Mouse (Mus musculus): ENCODE measurements at regions not wholly inside any gene's neighbourhood (a gene's known extent, or its start where the extent isn't known, plus 50 kb on each side); places are given as distances from the start of the nearest gene placed in this dataset.

DNA sequence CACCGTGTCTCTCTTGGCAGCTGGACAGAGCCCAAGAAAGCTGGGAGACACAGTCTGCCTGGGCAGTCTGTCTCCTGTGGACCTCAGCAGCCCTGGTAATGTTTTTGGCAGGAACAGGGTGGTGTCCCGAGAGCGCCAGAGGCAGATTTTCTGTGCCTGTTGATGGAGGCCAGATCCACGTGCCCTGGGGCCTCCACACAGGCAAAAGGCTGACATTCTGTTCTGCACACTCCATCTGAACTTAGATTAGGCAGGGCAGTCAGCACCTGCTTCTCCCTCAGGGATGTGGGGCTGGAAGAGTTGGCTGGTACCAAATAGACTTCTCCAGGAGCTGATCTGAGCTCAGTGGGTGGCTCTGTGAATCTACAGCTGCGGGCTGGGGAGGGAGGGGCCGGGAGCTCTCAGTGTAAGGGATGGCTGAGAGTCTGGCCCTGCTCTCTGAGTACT, 83.8 kb downstream of the Gadd45g start:
- in situ Hi-C loops (cut with MboI, MseI) = no loop called here

DNA sequence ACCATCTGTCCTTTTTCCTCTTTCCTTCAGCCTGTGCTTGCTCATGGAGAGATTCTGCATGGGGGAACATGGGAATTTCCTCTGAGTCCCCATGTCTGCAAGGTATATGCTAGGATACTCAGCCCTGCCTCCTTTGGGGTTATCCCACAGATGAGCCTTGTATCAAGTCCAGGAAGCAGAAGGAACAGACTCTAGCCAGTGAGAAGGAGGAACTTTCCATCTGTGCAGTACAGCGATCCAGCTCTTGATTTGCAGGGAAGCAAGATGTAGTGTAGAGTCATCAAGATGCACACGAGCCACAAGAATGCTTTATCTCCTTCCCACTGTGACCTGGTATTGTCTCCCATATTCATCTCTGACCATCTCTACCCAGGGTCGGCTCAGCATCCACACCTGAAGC, 84.5 kb downstream of the Gadd45g start:
- in situ Hi-C loops (cut with MboI, MseI) = no loop called here

DNA sequence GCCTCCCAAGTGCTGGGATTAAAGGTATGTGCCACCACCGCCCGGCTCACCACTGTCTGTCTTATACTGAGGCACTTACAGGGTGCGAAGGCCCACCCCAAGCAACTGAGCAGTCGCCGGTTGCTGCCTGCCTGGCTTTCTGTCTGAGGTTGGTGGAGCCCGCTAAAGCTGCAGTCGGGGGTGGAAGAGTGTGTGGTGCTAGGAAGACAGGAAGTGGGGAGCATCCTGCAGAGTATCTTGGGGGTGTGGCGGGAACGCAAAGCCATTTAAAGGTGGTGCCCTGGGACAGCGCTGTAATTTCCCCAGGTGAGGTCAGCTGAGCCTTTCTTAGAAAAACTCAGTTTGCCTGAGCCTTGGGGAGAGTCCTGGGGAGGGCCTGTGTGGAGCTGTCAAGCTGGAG, 89.3 kb downstream of the Gadd45g start:
- in situ Hi-C loops (cut with MboI, MseI) = no loop called here

DNA sequence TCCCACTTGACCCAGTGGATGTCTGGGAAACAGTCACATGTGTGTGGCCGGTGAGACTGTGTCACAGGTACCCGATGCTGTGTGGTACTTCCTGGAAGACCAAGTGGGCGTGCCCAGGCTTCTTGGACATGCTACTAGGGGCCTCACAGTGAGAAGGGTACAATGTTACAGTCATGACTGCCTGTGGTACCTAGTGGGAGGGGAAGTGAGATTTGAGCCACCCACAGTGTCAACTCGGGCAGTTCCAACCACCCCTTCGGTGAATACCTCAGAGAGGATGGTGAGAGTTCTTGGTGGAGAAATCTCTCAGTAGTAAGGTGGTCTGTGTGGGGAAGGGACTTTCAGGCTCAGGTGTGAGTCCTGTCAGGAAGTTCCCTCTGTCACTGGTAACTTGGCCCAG, 90.0 kb downstream of the Gadd45g start:
- in situ Hi-C loops (cut with MboI, MseI) = no loop called here

DNA sequence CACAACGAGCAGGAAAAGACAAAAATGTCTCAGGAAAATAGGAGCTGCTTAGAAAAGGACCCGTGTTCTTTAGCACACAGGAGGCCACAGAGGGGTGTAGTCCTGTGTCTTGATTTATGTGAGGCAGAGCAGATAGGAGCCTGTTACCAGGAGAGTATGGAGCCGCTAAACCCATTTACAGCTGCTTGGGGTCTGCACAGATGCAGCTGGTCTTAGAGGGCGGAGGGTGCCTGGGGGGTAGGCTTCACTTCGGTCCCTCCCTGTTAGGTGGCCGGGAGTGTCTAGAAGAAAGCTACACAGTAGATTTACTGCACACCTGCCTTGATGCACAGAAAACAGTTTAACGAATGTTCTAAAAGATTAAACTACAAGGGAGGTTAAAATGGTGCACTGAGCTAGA, 91.4 kb downstream of the Gadd45g start:
- in situ Hi-C loops (cut with MboI, MseI) = no loop called here

- in situ Hi-C loops (cut with MboI, MseI) = no loop called here
Measured at GRCm38 (mm10) chr13:51939262-51939661, 92.8 kb downstream of the Gadd45g start.

GRCm38 (mm10) chr13:51939715-51940114, 93.2 kb downstream of the Gadd45g start:
- in situ Hi-C loops (cut with MboI, MseI) = no loop called here

- in situ Hi-C loops (cut with MboI, MseI) = no loop called here
Measured at GRCm38 (mm10) chr13:51946171-51946570, 99.7 kb downstream of the Gadd45g start.

DNA sequence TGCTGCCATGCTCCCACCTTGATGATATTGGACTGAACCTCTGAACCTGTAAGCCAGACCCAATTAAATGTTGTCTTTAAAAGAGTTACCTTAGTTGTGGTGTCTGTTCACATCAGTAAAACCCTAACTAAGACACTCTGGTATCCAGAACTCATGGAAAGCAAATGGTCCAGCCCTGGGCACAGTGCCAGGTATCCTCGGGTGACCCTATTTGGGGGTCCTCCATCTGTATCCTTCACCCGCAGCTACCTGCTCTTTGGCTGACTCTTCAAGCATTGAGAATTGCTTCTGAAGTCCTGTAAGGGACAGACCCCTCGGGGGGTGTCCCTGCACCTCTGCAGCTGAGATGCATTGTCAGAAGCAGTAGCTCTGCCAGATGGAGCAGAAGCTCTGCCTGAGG, 102.4 kb downstream of the Gadd45g start:
- in situ Hi-C loops (cut with MboI, MseI) = no loop called here

- in situ Hi-C loops (cut with MboI, MseI) = no loop called here
Measured at GRCm38 (mm10) chr13:51951506-51952038, 105.1 kb downstream of the Gadd45g start.

DNA sequence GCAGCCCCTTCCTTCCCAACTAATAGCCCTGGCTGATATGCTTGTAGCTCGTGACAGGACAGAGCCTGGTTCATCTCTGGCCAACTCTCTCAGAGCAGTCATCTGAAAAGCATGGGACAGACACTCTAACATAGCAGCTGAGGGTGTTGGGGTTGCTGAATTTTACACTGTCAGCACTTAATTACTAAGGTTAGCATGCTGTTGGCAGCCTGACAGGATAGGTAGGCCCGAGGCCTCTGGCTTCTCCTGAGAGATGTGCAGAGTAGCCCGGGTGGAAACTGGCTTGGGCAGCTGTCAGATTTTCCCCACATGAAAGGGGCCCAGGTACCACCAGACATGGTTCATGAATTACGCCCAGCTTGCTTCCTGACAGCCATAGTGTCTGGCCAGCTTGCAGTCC, 106.6 kb downstream of the Gadd45g start:
- in situ Hi-C loops (cut with MboI, MseI) = no loop called here

DNA sequence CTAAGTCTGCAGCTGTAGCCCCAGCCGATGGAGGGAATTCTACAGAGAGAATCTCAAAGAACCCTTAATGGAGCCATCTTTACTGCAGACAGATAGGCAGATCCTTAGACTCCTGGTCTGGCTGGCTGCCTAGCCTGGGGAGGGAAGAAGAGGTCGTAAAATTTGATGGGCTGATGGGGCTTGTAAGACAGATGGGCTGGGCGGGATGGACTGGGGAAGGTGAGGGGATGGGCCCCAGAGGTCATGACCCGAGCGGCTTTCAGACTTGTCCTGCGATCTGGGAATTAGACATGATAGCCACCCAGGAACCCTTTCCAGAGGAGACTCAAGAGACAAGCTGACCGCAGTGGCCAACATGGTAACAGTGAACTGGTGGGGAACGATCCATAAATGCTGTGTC, 107.1 kb downstream of the Gadd45g start:
- in situ Hi-C loops (cut with MboI, MseI) = no loop called here

- in situ Hi-C loops (cut with MboI, MseI) = no loop called here
Measured at GRCm38 (mm10) chr13:51957101-51957500, 110.6 kb downstream of the Gadd45g start.

- in situ Hi-C loops (cut with MboI, MseI) = no loop called here
Measured at GRCm38 (mm10) chr13:51959591-51959990, 113.1 kb downstream of the Gadd45g start.

GRCm38 (mm10) chr13:51960262-51960661, 113.8 kb downstream of the Gadd45g start:
- in situ Hi-C loops (cut with MboI, MseI) = no loop called here

DNA sequence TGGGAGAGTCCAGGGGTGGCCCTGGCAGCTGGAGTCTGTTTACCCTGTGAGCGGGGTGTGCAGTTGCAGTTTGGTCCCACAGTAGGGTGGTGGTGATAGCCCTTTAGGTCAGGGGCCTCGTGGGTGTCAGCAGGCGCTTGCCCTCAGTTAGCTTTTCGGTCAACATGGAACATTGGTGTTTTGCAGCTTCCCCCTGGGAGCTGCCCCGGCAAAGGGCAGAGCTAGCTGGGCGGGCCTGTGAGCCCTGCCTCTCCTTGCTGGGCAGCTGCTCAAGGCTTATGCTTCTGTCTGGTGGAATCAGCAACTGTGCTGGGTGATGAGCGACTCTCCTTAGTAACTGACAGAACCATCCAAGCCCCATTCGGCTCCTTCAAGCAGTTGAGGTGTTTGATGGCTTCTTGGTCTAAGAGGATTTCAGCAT, 115.7 kb downstream of the Gadd45g start:
- in situ Hi-C loops (cut with MboI, MseI) = no loop called here

- in situ Hi-C loops (cut with MboI, MseI) = no loop called here
Measured at GRCm38 (mm10) chr13:51962676-51963075, 116.2 kb downstream of the Gadd45g start.

DNA sequence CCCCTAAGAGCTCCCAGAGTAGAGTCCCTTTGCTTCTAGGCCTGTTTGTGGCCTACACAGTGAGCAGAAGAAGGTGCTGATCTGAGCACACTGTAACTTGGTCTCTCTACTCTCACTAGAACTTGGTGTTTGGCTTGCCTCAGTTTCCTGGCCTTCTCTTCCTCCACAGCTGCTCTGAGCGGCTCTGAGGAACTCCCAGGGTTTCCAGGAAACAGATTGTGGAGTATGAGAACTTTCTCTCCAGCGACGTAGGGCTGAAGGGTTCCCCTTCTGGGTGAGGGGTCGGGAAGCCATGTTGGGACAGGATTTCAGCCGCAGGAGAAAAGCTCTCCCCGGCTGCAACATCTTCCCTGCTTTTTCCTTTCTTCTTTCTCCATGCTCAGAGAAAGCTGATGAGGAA, 117.5 kb downstream of the Gadd45g start:
- in situ Hi-C loops (cut with MboI, MseI) = no loop called here

DNA sequence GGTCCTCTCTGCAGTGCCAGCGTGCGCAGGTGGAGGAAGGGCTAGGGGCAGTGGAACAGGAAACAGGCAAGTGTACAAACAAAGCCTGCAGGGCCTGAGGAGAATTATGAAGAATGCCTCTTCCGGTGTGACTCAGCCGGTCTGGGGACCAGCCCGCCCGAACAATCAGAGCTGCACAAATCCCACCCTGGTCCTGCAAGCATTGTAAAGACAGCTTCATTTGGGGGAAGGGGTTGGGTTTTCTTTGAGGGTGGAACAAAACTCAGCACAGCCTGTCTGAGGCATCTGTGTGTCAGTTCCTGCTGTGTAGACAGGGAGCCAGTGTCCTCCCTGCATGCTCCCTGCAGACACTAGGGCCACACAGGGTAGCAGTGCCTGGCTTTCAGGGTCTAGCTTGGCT, 117.9 kb downstream of the Gadd45g start:
- in situ Hi-C loops (cut with MboI, MseI) = no loop called here

DNA sequence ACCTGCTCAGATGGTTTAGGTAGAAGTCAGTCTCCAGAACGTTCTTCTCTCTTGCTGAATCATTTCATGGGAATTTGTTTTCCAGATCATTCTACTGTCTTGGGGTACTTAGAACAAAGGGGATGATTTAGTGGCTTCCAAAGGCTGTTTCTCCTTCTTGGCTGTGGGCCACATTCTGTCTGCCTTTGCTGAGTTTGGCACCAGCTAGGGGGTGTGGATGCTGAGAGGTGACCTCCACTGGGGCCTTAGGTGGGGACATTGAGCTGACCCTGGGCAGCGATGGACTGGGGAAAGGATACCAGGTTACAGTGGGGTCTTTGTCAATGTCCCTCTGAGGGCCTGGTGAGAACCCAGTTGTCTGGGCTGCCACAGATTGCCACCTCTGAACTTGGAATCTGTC, 118.4 kb downstream of the Gadd45g start:
- in situ Hi-C loops (cut with MboI, MseI) = loop anchor here (5.0 kb wide), 1 partner anchor 118 kb away; the partner anchor contains the start of gene Gadd45g (in 2 of the 2)

- in situ Hi-C loops (cut with MboI, MseI) = loop anchor here (5.0 kb wide), 1 partner anchor 121 kb away; the partner anchor contains the start of gene Gadd45g (in 2 of the 2)
Measured at GRCm38 (mm10) chr13:51968103-51968502, 121.6 kb downstream of the Gadd45g start.

DNA sequence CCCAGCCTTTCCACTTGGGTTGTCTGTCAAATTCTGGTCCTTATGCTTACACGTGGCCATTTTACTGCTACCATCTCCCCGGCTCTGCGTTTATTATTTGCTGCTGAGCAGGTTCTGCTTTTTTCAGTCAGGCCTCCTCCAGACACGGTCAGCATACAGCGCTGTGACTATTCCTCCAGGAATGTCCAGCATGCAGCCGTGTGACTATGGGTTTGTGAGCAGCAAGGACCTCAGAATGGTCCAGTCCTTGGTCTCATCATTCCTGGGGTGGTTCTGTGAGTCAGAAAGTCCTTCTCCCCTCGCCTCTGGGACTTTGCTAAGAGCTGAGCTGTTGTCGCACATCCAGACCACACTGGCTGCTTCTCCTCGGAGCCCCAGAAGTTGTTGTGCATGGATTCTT, 122.3 kb downstream of the Gadd45g start:
- in situ Hi-C loops (cut with MboI, MseI) = loop anchor here (5.0 kb wide), 1 partner anchor 121 kb away; the partner anchor contains the start of gene Gadd45g (in 2 of the 2)

GRCm38 (mm10) chr13:51970051-51970450, 123.6 kb downstream of the Gadd45g start:
- in situ Hi-C loops (cut with MboI, MseI) = no loop called here

All from T-helper 17 cell (primary cell).